Mouse (Mus musculus) ES-Bruce4 (cell line): ENCODE data around the gene Ryr3.
A peak's percentile ranks its signal among the peaks of the same experiment; 100 is the strongest.

Source experiments
- CTCF ChIP-seq: IDR thresholded peaks from one replicate; pipeline ENCODE4 v1.8.1; 2011; ENCODE audit warnings: low read depth, low read length
- POLR2A ChIP-seq: IDR thresholded peaks from one replicate; pipeline ENCODE4 v1.8.1; 2011; ENCODE audit warnings: low read length; ENCODE audit not compliant: insufficient read depth

- TF ChIP-seq CTCF (peak; percentile 78), POLR2A (no peak)
Measured at GRCm38 (mm10) chr2:112799995-112800353, 416.9 kb downstream of the Ryr3 start.
